Mouse (Mus musculus): ENCODE results near the gene Psmb4. TPM values are rescaled to one million over a fixed set of nuclear protein-coding genes. Genes with fewer than 3 reads are reported as not detected.
"Not testable (repeated sequence)": the region's sequence is repeated elsewhere in the genome, so short reads cannot be mapped to it uniquely, and the experiment has no call there.

Gene Psmb4
- total RNA-seq, 2 experiments from 2014 or later, result 320 to 322 TPM

- intact Hi-C loops (cut with DNase I), result no loop called here
Observed at GRCm38 (mm10) chr3:94911050-94911693, 24.4 kb upstream of the Psmb4 start.

GRCm38 (mm10) chr3:94906482-94906881 lies 19.7 kb upstream of the Psmb4 start:
- intact Hi-C loops (cut with DNase I), result no loop called here
- DNase-seq, result no peak

More at GRCm38 (mm10) chr3:94911050-94911693, 24.4 kb upstream of the Psmb4 start:
- DNase-seq, result no peak

- intact Hi-C loops (cut with DNase I); DNase-seq: not testable (repeated sequence)
Observed at GRCm38 (mm10) chr3:94904759-94905158, 18.0 kb upstream of the Psmb4 start.

GRCm38 (mm10) chr3:94902747-94903146 lies 16.0 kb upstream of the Psmb4 start:
- intact Hi-C loops (cut with DNase I), result no loop called here
- peak; percentile 59 for DNase-seq

- intact Hi-C loops (cut with DNase I), result no loop called here
- no peak for DNase-seq
Observed at GRCm38 (mm10) chr3:94894076-94894475, 7.3 kb upstream of the Psmb4 start.

- intact Hi-C loops (cut with DNase I), result loop anchor here (5.0 kb wide), 1 partner anchor 109 kb away; no protein-coding TSS in a partner anchor
- no peak for DNase-seq
Observed at GRCm38 (mm10) chr3:94888595-94888994, 1.8 kb upstream of the Psmb4 start.

GRCm38 (mm10) chr3:94882579-94882978 lies 4.2 kb downstream of the Psmb4 start:
- intact Hi-C loops (cut with DNase I), result no loop called here
- DNase-seq, result no peak

GRCm38 (mm10) chr3:94881840-94882239 lies 4.9 kb downstream of the Psmb4 start:
- intact Hi-C loops (cut with DNase I), result no loop called here
- no peak for DNase-seq

GRCm38 (mm10) chr3:94878618-94879017 lies 8.1 kb downstream of the Psmb4 start:
- no peak for DNase-seq

GRCm38 (mm10) chr3:94869011-94869410 lies 17.8 kb downstream of the Psmb4 start:
- intact Hi-C loops (cut with DNase I), result no loop called here
- DNase-seq, result no peak

More at GRCm38 (mm10) chr3:94878618-94879017, 8.1 kb downstream of the Psmb4 start:
- intact Hi-C loops (cut with DNase I), result no loop called here

- intact Hi-C loops (cut with DNase I), result no loop called here
- DNase-seq, result no peak
Observed at GRCm38 (mm10) chr3:94859471-94859870, 27.3 kb downstream of the Psmb4 start.

GRCm38 (mm10) chr3:94852215-94852614 lies 34.5 kb downstream of the Psmb4 start:
- DNase-seq, result no peak
- intact Hi-C loops (cut with DNase I), result no loop called here

- intact Hi-C loops (cut with DNase I), result no loop called here
- DNase-seq, result no peak
Observed at GRCm38 (mm10) chr3:94851731-94852130, 35.0 kb downstream of the Psmb4 start.

GRCm38 (mm10) chr3:94849338-94849737 lies 37.4 kb downstream of the Psmb4 start:
- intact Hi-C loops (cut with DNase I), result no loop called here
- DNase-seq, result peak; percentile 74

- intact Hi-C loops (cut with DNase I), result no loop called here
- DNase-seq, result no peak
Observed at GRCm38 (mm10) chr3:94847382-94847781, 39.4 kb downstream of the Psmb4 start.

- intact Hi-C loops (cut with DNase I), result no loop called here
- DNase-seq, result no peak
Observed at GRCm38 (mm10) chr3:94839101-94839500, 47.7 kb downstream of the Psmb4 start.

- intact Hi-C loops (cut with DNase I), result no loop called here
- DNase-seq, result no peak
Observed at GRCm38 (mm10) chr3:94838631-94839030, 48.1 kb downstream of the Psmb4 start.

GRCm38 (mm10) chr3:94837959-94838496 lies 48.7 kb downstream of the Psmb4 start:
- intact Hi-C loops (cut with DNase I), result no loop called here
- DNase-seq, result peak; percentile 87

GRCm38 (mm10) chr3:94837183-94837890 lies 49.4 kb downstream of the Psmb4 start, which contains the start of gene Pogz:
Gene Pogz, plus strand, starts transcription at chr3:94837567.
- intact Hi-C loops (cut with DNase I), result no loop called here
- DNase-seq, result peak; percentile 97

- intact Hi-C loops (cut with DNase I), result no loop called here
- no peak for DNase-seq
Observed at GRCm38 (mm10) chr3:94835396-94835795, 51.4 kb downstream of the Psmb4 start.

Measured in left cerebral cortex, postnatal 4 days (tissue).